Mouse (Mus musculus) left cerebral cortex, postnatal 14 days (tissue): ENCODE data around the gene Tpcn2. TPM values are rescaled to one million over a fixed set of nuclear protein-coding genes. Genes with fewer than 3 reads are reported as not detected.

ENCODE experiments used
- total RNA-seq, 2 experiments: library from RNA; stranded (reverse); gene quantifications; 2 replicates each; pipeline ENCODE4 v1.2.3; 2021

Tpcn2 gene
- total RNA-seq, 2 experiments from 2014 or later = 3.4 to 3.6 TPM

Other genes starting within 250 kb of the Tpcn2 start
- not detected for gene 1810010D01Rik, start 75.9 kb downstream of the Tpcn2 start, total RNA-seq
- 1 to 10 TPM; 2.1 to 2.2 TPM for gene Mrgprf, start 16.8 kb upstream of the Tpcn2 start, total RNA-seq
- not detected for gene Mrgprd, start 30.8 kb upstream of the Tpcn2 start, total RNA-seq